16 mouse cellular contexts compared by ENCODE assay signal in genomic region chr2:110007423-110008267, GRCm38 (mm10). TPM values are rescaled to one million over a fixed set of nuclear protein-coding genes. Genes with fewer than 3 reads are reported as not detected.
DNase-seq lines count a peak whose midpoint lies in the region; ATAC-seq and TF ChIP-seq lines count a peak whose summit lies in the region.
"Had no signal": no experiment of that assay in that cellular context is flagged by ENCODE, and none has a peak within 500 bp of the region (broad histone marks: within the 10 kb centered on the region; RNA-seq: fewer than 3 reads in every experiment).

No protein-coding gene starts in this region.

- ATAC-seq in lung, postnatal 0 days, result no peak
- ATAC-seq in erythroblast, adult 5-6 weeks (replicated peaks; ENCODE audit: low FRiP score, poor library complexity, severe bottlenecking), result peak; percentile 77
- ATAC-seq in intestine, postnatal 0 days, result peak; percentile 71
- peak; percentile 53 for ATAC-seq in megakaryocyte, adult 5-6 weeks (ENCODE audit: poor library complexity, severe bottlenecking)
- ATAC-seq: CD4-positive, CD25-positive, alpha-beta regulatory T cell, adult 4 months had no signal

- no peaks in the 10 kb centered on the region for H3K4me1 ChIP-seq in lung, postnatal 0 days (ENCODE audit: insufficient read depth, low read depth, low read length)
- H3K4me1 ChIP-seq in intestine, postnatal 0 days (replicated peaks; ENCODE audit: control insufficient read depth, insufficient read depth, low read length), result no peaks in the 10 kb centered on the region
- H3K4me1 ChIP-seq in thymus, adult 2 months (replicated peaks; ENCODE audit: control insufficient read depth, insufficient read depth, low read length), result no peaks in the 10 kb centered on the region

- no peaks in the 10 kb centered on the region for H3K36me3 ChIP-seq in lung, postnatal 0 days (ENCODE audit: insufficient read depth, low read length)
- peaks cover 31% of the 10 kb centered on the region for H3K36me3 ChIP-seq in intestine, postnatal 0 days (ENCODE audit: control insufficient read depth, insufficient read depth)
- no peaks in the 10 kb centered on the region for H3K36me3 ChIP-seq in thymus, adult 2 months (ENCODE audit: control insufficient read depth, insufficient read depth, low read length)

- H3K27me3 ChIP-seq in lung, postnatal 0 days (replicated peaks; ENCODE audit: insufficient read depth, low read length), result no peaks in the 10 kb centered on the region
- no peaks in the 10 kb centered on the region for H3K27me3 ChIP-seq in intestine, postnatal 0 days (replicated peaks; ENCODE audit: control insufficient read depth, insufficient read depth, low read length)
- no peaks in the 10 kb centered on the region for H3K27me3 ChIP-seq in thymus, adult 2 months (ENCODE audit: control insufficient read depth, insufficient read depth, low read length)

- no peak overlapping the region for H3K27ac ChIP-seq in lung, postnatal 0 days (ENCODE audit: low read length)
- no peak overlapping the region for H3K27ac ChIP-seq in intestine, postnatal 0 days (ENCODE audit: low read depth, low read length)
- H3K27ac ChIP-seq in thymus, adult 2 months (ENCODE audit: control insufficient read depth, insufficient read depth, low read length), result no peak overlapping the region

- no peak overlapping the region for H3K4me2 ChIP-seq in lung, postnatal 0 days (replicated peaks; ENCODE audit: low read depth, low read length)
- H3K4me2 ChIP-seq in intestine, postnatal 0 days (replicated peaks; ENCODE audit: low read depth), result no peak overlapping the region

- no peaks in the 10 kb centered on the region for H3K9me3 ChIP-seq in lung, postnatal 0 days (ENCODE audit: low read length)
- no peaks in the 10 kb centered on the region for H3K9me3 ChIP-seq in intestine, postnatal 0 days (ENCODE audit: control insufficient read depth)

- TF ChIP-seq POLR2A in thymus, adult 2 months (IDR thresholded peaks at IDR 0.05; ENCODE audit: control insufficient read depth, extremely low read depth, insufficient read depth, low read length, poor library complexity), result no peak

- H3K4me3 ChIP-seq in lung, postnatal 0 days (ENCODE audit: low read depth, low read length), result no peak overlapping the region
- no peak overlapping the region for H3K4me3 ChIP-seq in intestine, postnatal 0 days (ENCODE audit: low read depth, low read length)
- no peak overlapping the region for H3K4me3 ChIP-seq in thymus, adult 2 months (ENCODE audit: control insufficient read depth, insufficient read depth, low read length)
- H3K4me3 ChIP-seq: myocyte had no signal

- H3K9ac ChIP-seq in lung, postnatal 0 days (replicated peaks; ENCODE audit: low read depth), result no peak overlapping the region
- no peak overlapping the region for H3K9ac ChIP-seq in intestine, postnatal 0 days (ENCODE audit: low read depth, low read length)

- 82% methylated on average over 10 of the region's 10 CpGs for WGBS in lung, postnatal 0 days
- WGBS in intestine, postnatal 0 days, result 60% methylated on average over 10 of the region's 10 CpGs
- 90% methylated on average over 10 of the region's 10 CpGs for WGBS in thymus, adult 2 months

- TF ChIP-seq CTCF in lung, postnatal 0 days (IDR thresholded peaks at IDR 0.05), result no peak
- TF ChIP-seq CTCF in intestine, postnatal 0 days (IDR thresholded peaks at IDR 0.05; ENCODE audit: low read depth), result no peak
- no peak for TF ChIP-seq CTCF in thymus, adult 2 months (IDR thresholded peaks at IDR 0.05; ENCODE audit: borderline replicate concordance, control insufficient read depth, extremely low read depth, insufficient read depth, low read length, poor library complexity)

- peak; percentile 16 for DNase-seq in lung, postnatal 0 days (ENCODE audit: low spot score)
- no peak for DNase-seq in lung, postnatal 25 days (ENCODE audit: low spot score)
- DNase-seq in layer of hippocampus, adult 9-10 months (ENCODE audit: low spot score), result no peak
- no peak for DNase-seq in thymus, adult 2 months
- DNase-seq in thymus, postnatal 14 days, result no peak
- DNase-seq: cerebellum, adult 18-20 months; embryo, embryonic 11 days; heart, postnatal 4 days; kidney, postnatal 10 days; right cerebral cortex, postnatal 14 days; thymus, postnatal 4 days had no signal

- TF ChIP-seq EP300 in lung, postnatal 0 days (IDR thresholded peaks at IDR 0.05), result no peak

RNA-seq across cellular contexts. Expression of gene Ccdc34, which starts 10.0 kb away (rescaled TPM):
- 10.4 and 11.0 TPM in 2 replicates for polyA plus RNA-seq in lung, postnatal 0 days (2015; fragmentation: Nextera tagmentation; extraction: Ambion mirVana)
- 25.3 and 42.1 TPM in 2 replicates for total RNA-seq in erythroblast, adult 5-6 weeks (2015; ENCODE audit: low replicate concordance)
- 19.7 and 36.2 TPM in 2 replicates for total RNA-seq in erythroblast, adult 5-6 weeks (2017; ENCODE audit: low replicate concordance)
- polyA plus RNA-seq in intestine, postnatal 0 days (2015; fragmentation: Nextera tagmentation; extraction: Ambion mirVana), result 25.3 TPM in 2 replicates
- 32.0 and 32.6 TPM in 2 replicates for total RNA-seq in megakaryocyte, adult 5-6 weeks (2015)
- 27.7 and 35.8 TPM in 2 replicates for total RNA-seq in megakaryocyte, adult 5-6 weeks (2017)
- 17.8 and 20.7 TPM in 2 replicates for polyA plus RNA-seq in thymus, adult 2 months (2012; rRNA removed)
